Comparison of ENCODE assay signal across 11 mouse cellular contexts in genomic region chr9:82854040-82854439, GRCm38 (mm10). TPM values are rescaled to one million over a fixed set of nuclear protein-coding genes. Genes with fewer than 3 reads are reported as not detected.
DNase-seq lines count a peak whose midpoint lies in the region; ATAC-seq and TF ChIP-seq lines count a peak whose summit lies in the region.
"Had no signal": no experiment of that assay in that cellular context is flagged by ENCODE, and none has a peak within 500 bp of the region (broad histone marks: within the 10 kb centered on the region; RNA-seq: fewer than 3 reads in every experiment).

No protein-coding gene starts in this region.

- H3K9me3 ChIP-seq in ES-E14 (ENCODE audit: control insufficient read depth, insufficient read depth, low read depth, low read length) = no peaks in the 10 kb centered on the region
- no peaks in the 10 kb centered on the region for H3K9me3 ChIP-seq in midbrain, embryonic 15.5 days
- H3K9me3 ChIP-seq: stomach, embryonic 15.5 days had no signal

- 60% methylated on average over 2 of the region's 2 CpGs for WGBS in midbrain, embryonic 15.5 days

- H3K4me3 ChIP-seq in ES-E14 (ENCODE audit: insufficient read depth in 1 of 2, low read depth in 1 of 2, low read length in 2 of 2, poor library complexity in 1 of 2, severe bottlenecking in 1 of 2) = no peak overlapping the region
- H3K4me3 ChIP-seq in midbrain, embryonic 15.5 days = no peak overlapping the region
- H3K4me3 ChIP-seq: stomach, embryonic 15.5 days had no signal

- no peak overlapping the region for H3K27ac ChIP-seq in ES-E14 (ENCODE audit: insufficient read depth, low read depth, low read length, poor library complexity, severe bottlenecking)
- no peak overlapping the region for H3K27ac ChIP-seq in midbrain, embryonic 15.5 days
- H3K27ac ChIP-seq: stomach, embryonic 15.5 days had no signal

- no peak overlapping the region for H3K9ac ChIP-seq in ES-E14 (ENCODE audit: insufficient read depth, low read depth, low read length, poor library complexity, severe bottlenecking)
- H3K9ac ChIP-seq in midbrain, embryonic 15.5 days = no peak overlapping the region
- H3K9ac ChIP-seq: stomach, embryonic 15.5 days had no signal

- in situ Hi-C loops in ES-E14 (cut with MboI; ENCODE audit: low sequenced_read_pairs in 2 of 2, unreplicated experiment in 2 of 2) = no loop called here

- ATAC-seq in midbrain, embryonic 15.5 days (replicated peaks) = peak; percentile 53; the same call in 1 of the 2 replicates

- no peaks in the 10 kb centered on the region for H3K4me1 ChIP-seq in ES-E14 (ENCODE audit: control insufficient read depth in 2 of 2, insufficient read depth in 2 of 2, low read length in 2 of 2, poor library complexity in 1 of 2)
- no peaks in the 10 kb centered on the region for H3K4me1 ChIP-seq in midbrain, embryonic 15.5 days
- H3K4me1 ChIP-seq: stomach, embryonic 15.5 days had no signal

- DNase-seq in kidney, postnatal 36 days = peak; percentile 26 to 38
- DNase-seq in kidney, adult 8-10 months = no peak
- DNase-seq in ES-E14 (ENCODE audit: low read depth, low spot score) = no peak
- peak; percentile 27 for DNase-seq in embryo, embryonic 11.5 days (ENCODE audit: low read depth, low spot score)
- no peak for DNase-seq in urinary bladder, adult 18-20 months (ENCODE audit: low spot score in 2 of 2)
- no peak for DNase-seq in cerebellum, adult 8-10 months
- DNase-seq in gastrocnemius, postnatal 4 days (ENCODE audit: low spot score in 2 of 2) = no peak
- DNase-seq: heart, postnatal 36 days; lung, postnatal 36 days had no signal

- no peak overlapping the region for H3K4me2 ChIP-seq in midbrain, embryonic 15.5 days
- H3K4me2 ChIP-seq: stomach, embryonic 15.5 days had no signal

- H3K27me3 ChIP-seq in midbrain, embryonic 15.5 days (replicated peaks) = no peaks in the 10 kb centered on the region
- H3K27me3 ChIP-seq: stomach, embryonic 15.5 days had no signal

- H3K36me3 ChIP-seq in ES-E14 (ENCODE audit: control insufficient read depth, insufficient read depth, low read length, poor library complexity, severe bottlenecking) = no peaks in the 10 kb centered on the region
- H3K36me3 ChIP-seq in midbrain, embryonic 15.5 days (replicated peaks) = no peaks in the 10 kb centered on the region
- H3K36me3 ChIP-seq: stomach, embryonic 15.5 days had no signal

TF ChIP-seq in ES-E14, 5 proteins besides CTCF, POLR2A, EP300 and RAD21:
- TF ChIP-seq ZNF384 (IDR thresholded peaks at IDR 0.05; ENCODE audit: low read depth, low read length) (no peak), ZC3H11A (IDR thresholded peaks at IDR 0.05; ENCODE audit: borderline replicate concordance, low read depth, low read length) (peak; percentile 35; the same call in 1 of the 2 replicates), MAFK (IDR thresholded peaks at IDR 0.05; ENCODE audit: insufficient read depth, low read depth, low read length) (no peak), CHD2 (IDR thresholded peaks at IDR 0.05; ENCODE audit: low read depth, low read length) (no peak)

RNA-seq across cellular contexts. Expression of gene Irak1bp1, which starts 24.7 kb away (rescaled TPM):
- 7.9 and 11.2 TPM in 2 replicates for total RNA-seq in ES-E14 (2012; rRNA removed)
- 32.7 and 35.2 TPM in 2 replicates for polyA plus RNA-seq in midbrain, embryonic 15.5 days (2015; fragmentation: Nextera tagmentation; extraction: Ambion mirVana)
- 1 to 10 TPM; 3.0 to 3.9 TPM for total RNA-seq in gastrocnemius, postnatal 4 days (2021)

Comparison
In these comparisons a context has a peak if more than half of its experiments do, and no peak if none do; other contexts are left out.
1. DNase-seq: peak in kidney, postnatal 36 days (2 of 2) and embryo, embryonic 11.5 days (single experiment); none in kidney, adult 8-10 months (0 of 2), ES-E14 (single experiment), urinary bladder, adult 18-20 months (0 of 2), cerebellum, adult 8-10 months (single experiment) and gastrocnemius, postnatal 4 days (0 of 2).